Mouse (Mus musculus) kidney, postnatal 0 days (tissue): ENCODE measurements around the gene Neurl2. TPM values are rescaled to one million over a fixed set of nuclear protein-coding genes. Genes with fewer than 3 reads are reported as not detected.

Experiments
- ATAC-seq: fragments of 200-750 bp; cut with Nextera tagmentation; replicated peaks from 2 replicates; pipeline ENCODE4 v1.8.0; 2017; ENCODE audit warnings: low read depth, moderate number of reproducible peaks, moderate TSS enrichment, moderate library complexity; ENCODE audit not compliant: low FRiP score
- DNase-seq: peaks from one replicate; pipeline ENCODE4 v3.0.0-alpha.2; 2016; ENCODE audit warnings: low spot score
- H3K27ac ChIP-seq: fragments of 300-500 bp; sonication (generic); 2 replicates; pipeline ENCODE4 v1.5.1; 2014; ENCODE audit warnings: mild to moderate bottlenecking
- H3K27me3 ChIP-seq: fragments of 300-500 bp; sonication (generic); 2 replicates; pipeline ENCODE4 v1.6.1; 2014; ENCODE audit warnings: low read length, mixed read lengths; ENCODE audit not compliant: insufficient read depth
- H3K36me3 ChIP-seq: fragments of 300-500 bp; sonication (generic); 2 replicates; pipeline ENCODE4 v1.6.1; 2014; ENCODE audit warnings: low read length, mixed read lengths; ENCODE audit not compliant: insufficient read depth
- H3K4me1 ChIP-seq: fragments of 300-500 bp; sonication (generic); replicated peaks from 2 replicates; pipeline ENCODE4 v1.6.1; 2014; ENCODE audit warnings: antibody characterized with exemption, low read length, mixed read lengths; ENCODE audit not compliant: insufficient read depth
- H3K4me2 ChIP-seq: fragments of 300-500 bp; sonication (generic); 2 replicates; pipeline ENCODE4 v1.6.1; 2014; ENCODE audit warnings: mild to moderate bottlenecking, low read length, moderate library complexity, mixed read lengths
- H3K4me3 ChIP-seq: fragments of 300-500 bp; sonication (generic); replicated peaks from 2 replicates; pipeline ENCODE4 v1.5.1; 2014; ENCODE audit warnings: low read depth, low read length
- H3K9ac ChIP-seq: fragments of 300-500 bp; sonication (generic); 2 replicates; pipeline ENCODE4 v1.6.1; 2014; ENCODE audit warnings: low read depth, low read length
- H3K9me3 ChIP-seq: fragments of 300-500 bp; sonication (generic); replicated peaks from 2 replicates; pipeline ENCODE4 v1.6.1; 2016; ENCODE audit warnings: low read length, inconsistent platforms, mixed read lengths
- CTCF ChIP-seq: IDR thresholded peaks from 2 replicates; pipeline ENCODE4 v1.5.1; 2016; ENCODE audit warnings: antibody characterized with exemption, low read depth, mild to moderate bottlenecking, moderate library complexity
- WGBS: fragments of 180-500 bp; shearing (Covaris S2); extraction: QIAGEN DNeasy Blood & Tissue Kit; methylation state at CpG from one replicate; pipeline ENCODE4 v1.1.7; 2014; 5-methylcytosine and 5-hydroxymethylcytosine counted together
- polyA plus RNA-seq: library from polyadenylated mRNA; unstranded; fragments of >200 nt; fragmentation: Nextera tagmentation; extraction: Ambion mirVana; gene quantifications from 2 replicates; pipeline ENCODE4 v1.2.1, GENCODE M21; 2015

The Neurl2 gene
- polyA plus RNA-seq, 1 experiment from 2014 or later, result 9.4 TPM

GRCm38 (mm10) chr2:164823181-164823585, 10.1 kb downstream of the Neurl2 start:
- Histone ChIP-seq H3K36me3 (peaks cover 36% of the 10 kb centered on the region), H3K27me3 (no peaks in the 10 kb centered on the region), H3K27ac (peak overlapping the region; percentile 78), H3K9me3 (no peaks in the 10 kb centered on the region), H3K4me2 (peak overlapping the region; percentile 77), H3K4me3 (peak overlapping the region; percentile 77), H3K4me1 (no peaks in the 10 kb centered on the region), H3K9ac (peak overlapping the region; percentile 59)
- 2% methylated on average over 10 of the region's 10 CpGs for WGBS
- DNase-seq (peak; percentile 69), ATAC-seq (peak; percentile 41)
- TF ChIP-seq CTCF, result peak; percentile 20; the same call in 1 of the 2 replicates

- peaks cover 32% of the 10 kb centered on the region for H3K36me3 ChIP-seq
- H3K4me3 ChIP-seq, result peak within 1 kb of the TSS; percentile 77
- 2% methylated on average over 32 of the region's 32 CpGs for WGBS
- peak within 1 kb of the TSS; percentile 77 for H3K4me2 ChIP-seq
- ATAC-seq (peak; percentile 99), DNase-seq (peak; percentile 99)
- H3K4me1 ChIP-seq, result no peaks in the 10 kb centered on the region
- TF ChIP-seq CTCF, result peak; percentile 20
- no peaks in the 10 kb centered on the region for H3K27me3 ChIP-seq
- H3K9ac ChIP-seq, result peak within 1 kb of the TSS; percentile 59
- H3K9me3 ChIP-seq, result no peaks in the 10 kb centered on the region
- H3K27ac ChIP-seq, result peak within 1 kb of the TSS; percentile 78
Observed at GRCm38 (mm10) chr2:164822636-164823165, 10.6 kb downstream of the Neurl2 start, which contains the start of gene Zswim1. Gene Zswim1 (plus strand): TSS chr2:164822686.

GRCm38 (mm10) chr2:164821060-164821459, 12.2 kb downstream of the Neurl2 start:
- Histone ChIP-seq H3K36me3 (peaks cover 19% of the 10 kb centered on the region), H3K9me3 (no peaks in the 10 kb centered on the region), H3K27me3 (no peaks in the 10 kb centered on the region), H3K4me1 (no peaks in the 10 kb centered on the region), H3K9ac (no peak overlapping the region), H3K4me3 (no peak overlapping the region), H3K4me2 (no peak overlapping the region), H3K27ac (no peak overlapping the region)
- WGBS, result 89% methylated on average over 6 of the region's 6 CpGs
- ATAC-seq, result no peak
- no peak for DNase-seq
- no peak for TF ChIP-seq CTCF

- no peak overlapping the region for H3K27ac ChIP-seq
Observed at GRCm38 (mm10) chr2:164817703-164818102, 15.6 kb downstream of the Neurl2 start.

GRCm38 (mm10) chr2:164817206-164817605, 16.1 kb downstream of the Neurl2 start:
- no peak for ATAC-seq
- Histone ChIP-seq H3K4me1 (no peaks in the 10 kb centered on the region), H3K27me3 (no peaks in the 10 kb centered on the region), H3K4me2 (no peak overlapping the region), H3K36me3 (0 out of 2 replicates have a peak, but pooled peaks cover 4% of the 10 kb centered on the region), H3K9ac (no peak overlapping the region), H3K27ac (no peak overlapping the region), H3K4me3 (no peak overlapping the region), H3K9me3 (no peaks in the 10 kb centered on the region)
- 86% methylated on average over 6 of the region's 6 CpGs for WGBS
- no peak for TF ChIP-seq CTCF
- peak; percentile 13 for DNase-seq

More at GRCm38 (mm10) chr2:164817703-164818102, 15.6 kb downstream of the Neurl2 start:
- no peak overlapping the region for H3K9ac ChIP-seq
- ATAC-seq (0 out of 2 replicates have a peak, but pooled peaks have one; percentile 29), DNase-seq (peak; percentile 50)
- 0 out of 2 replicates have a peak, but pooled peaks cover 4% of the 10 kb centered on the region for H3K36me3 ChIP-seq
- no peaks in the 10 kb centered on the region for H3K9me3 ChIP-seq
- H3K4me3 ChIP-seq, result no peak overlapping the region
- WGBS, result 65% methylated on average over 5 of the region's 5 CpGs
- no peak overlapping the region for H3K4me2 ChIP-seq
- TF ChIP-seq CTCF, result peak; percentile 26; the same call in 1 of the 2 replicates
- no peaks in the 10 kb centered on the region for H3K27me3 ChIP-seq
- no peaks in the 10 kb centered on the region for H3K4me1 ChIP-seq

- Histone ChIP-seq H3K27ac (no peak overlapping the region), H3K4me1 (no peaks in the 10 kb centered on the region), H3K36me3 (0 out of 2 replicates have a peak, but pooled peaks cover 4% of the 10 kb centered on the region), H3K9me3 (no peaks in the 10 kb centered on the region), H3K4me3 (no peak overlapping the region), H3K4me2 (no peak overlapping the region), H3K27me3 (no peaks in the 10 kb centered on the region), H3K9ac (no peak overlapping the region)
- 90% methylated on average over 8 of the region's 8 CpGs for WGBS
- no peak for TF ChIP-seq CTCF
- DNase-seq (no peak), ATAC-seq (no peak)
Observed at GRCm38 (mm10) chr2:164815821-164816220, 17.4 kb downstream of the Neurl2 start.
